Mouse (Mus musculus): ENCODE measurements at regions not wholly inside any gene's neighbourhood (a gene's known extent, or its start where the extent isn't known, plus 50 kb on each side); places are given as distances from the start of the nearest gene placed in this dataset.

GRCm38 (mm10) chr12:56472856-56473647 is 63.7 kb downstream of the Nkx2-1 start:
- DNase-seq (ENCODE audit: extremely low read depth, low read depth) = no peak

GRCm38 (mm10) chr12:56470932-56471500 is 65.7 kb downstream of the Nkx2-1 start:
- DNase-seq (ENCODE audit: extremely low read depth, low read depth) = no peak

GRCm38 (mm10) chr12:56459508-56460119 is 77.1 kb downstream of the Nkx2-1 start:
- no peak for DNase-seq (ENCODE audit: extremely low read depth, low read depth)

GRCm38 (mm10) chr12:56458665-56459507 is 77.8 kb downstream of the Nkx2-1 start:
- DNase-seq (ENCODE audit: extremely low read depth, low read depth) = no peak

GRCm38 (mm10) chr12:56457951-56458350 is 78.8 kb downstream of the Nkx2-1 start:
- no peak for DNase-seq (ENCODE audit: extremely low read depth, low read depth)

GRCm38 (mm10) chr12:56457356-56457755 is 79.4 kb downstream of the Nkx2-1 start:
- no peak for DNase-seq (ENCODE audit: extremely low read depth, low read depth)

GRCm38 (mm10) chr12:56450261-56450660 is 86.4 kb downstream of the Nkx2-1 start:
- no peak for DNase-seq (ENCODE audit: extremely low read depth, low read depth)

- DNase-seq (ENCODE audit: extremely low read depth, low read depth) = no peak
These were observed 87.7 kb downstream of the Nkx2-1 start for GRCm38 (mm10) chr12:56448786-56449564.

- DNase-seq (ENCODE audit: extremely low read depth, low read depth) = no peak
These were observed 95.4 kb downstream of the Nkx2-1 start for GRCm38 (mm10) chr12:56441166-56441817.

- no peak for DNase-seq (ENCODE audit: extremely low read depth, low read depth)
These were observed 94.6 kb upstream of the Mbip start for GRCm38 (mm10) chr12:56440068-56440847.

GRCm38 (mm10) chr12:56438384-56438783 is 92.7 kb upstream of the Mbip start:
- no peak for DNase-seq (ENCODE audit: extremely low read depth, low read depth)

GRCm38 (mm10) chr12:56437975-56438374 is 92.3 kb upstream of the Mbip start:
- DNase-seq (ENCODE audit: extremely low read depth, low read depth) = no peak

- DNase-seq (ENCODE audit: extremely low read depth, low read depth) = no peak
These were observed 81.1 kb upstream of the Mbip start for GRCm38 (mm10) chr12:56426681-56427246.

GRCm38 (mm10) chr12:56416106-56416505 is 70.4 kb upstream of the Mbip start:
- no peak for DNase-seq (ENCODE audit: extremely low read depth, low read depth)

GRCm38 (mm10) chr12:56414861-56415765 is 69.4 kb upstream of the Mbip start:
- DNase-seq (ENCODE audit: extremely low read depth, low read depth) = no peak

GRCm38 (mm10) chr12:56405658-56406057 is 60.0 kb upstream of the Mbip start:
- no peak for DNase-seq (ENCODE audit: extremely low read depth, low read depth)

- peak; percentile 54 for DNase-seq (ENCODE audit: extremely low read depth, low read depth)
These were observed 59.1 kb upstream of the Mbip start for GRCm38 (mm10) chr12:56404833-56405232.

- no peak for DNase-seq (ENCODE audit: extremely low read depth, low read depth)
These were observed 58.6 kb upstream of the Mbip start for GRCm38 (mm10) chr12:56404262-56404661.
